Comparison of ENCODE assay signal across 9 mouse cellular contexts in the genomic region with DNA sequence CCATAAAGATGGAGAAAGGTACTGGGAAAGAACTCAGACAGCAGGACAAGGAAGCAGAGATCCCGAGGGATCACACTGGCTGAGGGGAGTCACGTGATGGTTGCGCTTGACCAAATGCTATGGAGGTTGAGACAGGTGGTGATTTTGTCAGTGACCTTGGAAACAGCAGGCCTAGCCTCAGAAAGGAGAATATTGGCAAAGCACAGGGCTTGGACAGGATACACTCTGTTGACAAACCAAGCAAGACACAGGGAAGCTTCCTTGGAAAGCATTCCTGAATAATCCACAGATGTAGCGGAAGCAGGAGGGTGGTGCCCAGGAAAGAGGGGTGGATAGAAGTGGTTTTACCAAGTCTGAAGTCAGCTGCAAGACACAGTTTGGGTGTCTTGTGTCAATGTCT.
"Had no signal": no experiment of that assay in that cellular context is flagged by ENCODE, and none has a peak within 500 bp of the region (broad histone marks: within the 10 kb centered on the region; RNA-seq: fewer than 3 reads in every experiment).

No protein-coding gene starts in this region.

- DNase-seq: liver, postnatal 0 days; lung, adult 2 months; lung, postnatal 14 days; lung, postnatal 36 days; midbrain, embryonic 14.5 days; right cerebral cortex, postnatal 14 days; thymus, adult 2 months; thymus, postnatal 25 days; thymus, postnatal 4 days had no signal
